Mouse (Mus musculus): ENCODE results near the gene Dock11.

Gene Dock11

GRCm38 (mm10) chrX:36101318-36101717, 212.7 kb downstream of the Dock11 start:
- DNase-seq (ENCODE audit: low spot score), result no peak

DNA sequence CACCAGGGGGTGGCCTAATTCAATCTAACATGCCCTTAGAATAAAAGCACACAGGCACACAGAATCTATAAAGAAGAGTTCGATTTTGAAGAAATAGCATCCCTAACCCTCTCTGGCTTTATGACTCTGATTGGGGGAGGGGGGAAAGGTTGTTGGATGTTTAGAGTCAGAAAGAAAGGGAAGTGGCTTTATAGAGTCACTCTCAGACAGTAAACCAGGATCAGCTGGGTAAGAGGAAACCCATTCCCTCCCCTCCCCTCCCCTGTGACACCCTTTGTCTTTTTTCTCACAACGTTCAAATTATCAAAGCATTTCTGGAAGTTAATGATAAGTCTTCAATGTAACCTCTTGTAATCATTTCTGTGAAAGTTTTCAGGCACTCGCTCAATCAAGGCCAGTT, 220.0 kb downstream of the Dock11 start:
- no peak for DNase-seq (ENCODE audit: low spot score)

DNA sequence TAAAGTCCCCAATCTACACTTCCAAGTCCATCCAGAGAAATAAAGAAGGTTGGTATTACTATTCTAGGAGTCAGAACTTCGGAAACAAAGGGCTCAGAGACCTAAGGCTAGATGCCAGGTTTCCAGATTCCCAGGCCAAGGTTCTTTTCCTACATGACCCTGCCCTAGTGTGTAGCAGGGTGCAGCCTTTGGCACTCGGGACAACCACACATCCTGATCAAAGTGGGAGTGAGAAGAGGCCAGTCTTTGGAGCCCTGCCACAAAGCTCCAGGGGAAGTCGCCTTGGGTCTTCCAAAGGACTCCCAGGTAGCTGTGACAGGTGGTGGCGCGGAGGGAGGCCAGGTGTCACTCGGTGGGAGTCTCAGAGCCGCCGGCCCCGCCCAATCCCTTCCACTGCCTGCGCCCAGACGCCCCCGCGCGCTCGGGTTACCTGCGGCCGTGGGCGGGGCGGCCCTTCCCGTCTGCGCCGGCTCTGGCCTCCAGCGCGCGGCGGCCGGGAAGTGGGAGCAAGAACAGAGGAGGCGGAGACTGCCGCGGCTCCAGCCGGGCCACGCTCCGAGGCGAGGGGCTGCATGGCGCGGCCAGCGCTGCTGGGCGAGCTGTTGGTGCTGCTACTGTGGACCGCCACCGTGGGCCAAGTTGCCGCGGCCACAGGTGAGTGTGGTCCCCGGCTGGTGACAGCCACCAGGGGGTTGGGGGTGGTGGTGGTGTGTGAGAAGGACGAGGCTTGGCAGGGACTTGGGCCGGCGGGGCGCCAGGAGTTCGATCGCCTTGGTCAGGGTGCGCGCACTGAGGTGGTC, 223.2 kb downstream of the Dock11 start, which contains the start of gene Il13ra1:
Il13ra1 (plus strand) TSS at position 489 of the 800 bp plus-strand sequence.
- peak; percentile 47 for DNase-seq (ENCODE audit: low spot score)

- no peak for DNase-seq (ENCODE audit: low spot score)
Measured at GRCm38 (mm10) chrX:36112422-36112750, 223.8 kb downstream of the Dock11 start.

DNA sequence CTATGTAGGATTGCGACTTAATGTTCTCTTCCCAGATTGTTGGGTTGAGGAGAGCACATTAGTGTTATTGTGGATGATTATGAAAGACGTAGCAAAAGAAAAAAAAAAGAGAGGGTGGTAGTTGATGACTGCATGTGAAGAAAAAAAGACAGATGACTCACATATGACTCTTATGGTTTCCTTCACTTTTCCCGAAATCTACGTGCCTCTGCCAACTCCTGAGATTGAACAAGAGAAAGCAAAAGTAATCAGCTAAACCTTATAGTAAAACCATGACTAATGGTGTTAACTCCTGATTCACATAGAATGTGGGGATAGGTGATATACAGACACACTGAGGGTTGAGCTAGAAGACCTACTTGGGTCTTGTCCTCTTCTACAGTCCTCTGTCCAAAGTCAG, 226.5 kb downstream of the Dock11 start:
- no peak for DNase-seq (ENCODE audit: low spot score)

All from retina, embryonic 14.5 days (tissue).